Mouse (Mus musculus) testis, adult 2 months (tissue): Measurements from ENCODE around the gene Gp5. TPM values are rescaled to one million over a fixed set of nuclear protein-coding genes. Genes with fewer than 3 reads are reported as not detected.

Experiments
- H3K27ac ChIP-seq: fragments of 200-500 bp; 2 replicates; pipeline ENCODE4 v1.5.1; 2012; ENCODE audit warnings: low read depth, low read length; ENCODE audit not compliant: control insufficient read depth, insufficient read depth
- H3K27me3 ChIP-seq: fragments of 200-500 bp; 2 replicates; pipeline ENCODE4 v1.6.1; 2012; ENCODE audit warnings: mild to moderate bottlenecking, low read length, moderate library complexity; ENCODE audit not compliant: control insufficient read depth, insufficient read depth
- H3K36me3 ChIP-seq: fragments of 200-500 bp; 2 replicates; pipeline ENCODE4 v1.6.1; 2012; ENCODE audit warnings: mild to moderate bottlenecking, low read length; ENCODE audit not compliant: control insufficient read depth, insufficient read depth
- H3K4me1 ChIP-seq: fragments of 200-500 bp; 2 replicates; pipeline ENCODE4 v1.6.1; 2012; ENCODE audit warnings: low read length; ENCODE audit not compliant: control insufficient read depth, insufficient read depth
- H3K4me3 ChIP-seq: fragments of 200-500 bp; 2 replicates; pipeline ENCODE4 v1.5.1; 2012; ENCODE audit warnings: low read depth, mild to moderate bottlenecking, low read length, moderate library complexity, mixed read lengths; ENCODE audit not compliant: control insufficient read depth
- CTCF ChIP-seq: fragments of 200-500 bp; IDR thresholded peaks from 2 replicates; pipeline ENCODE4 v1.5.1; 2012; ENCODE audit warnings: low read depth, mild to moderate bottlenecking, inconsistent platforms, low read length, moderate library complexity; ENCODE audit not compliant: control insufficient read depth, insufficient read depth, insufficient replicate concordance
- POLR2A ChIP-seq: fragments of 200-500 bp; IDR thresholded peaks from 2 replicates; pipeline ENCODE4 v1.6.1; 2012; ENCODE audit warnings: low read depth, mild to moderate bottlenecking, inconsistent platforms, low read length, moderate library complexity; ENCODE audit not compliant: control insufficient read depth
- polyA plus RNA-seq: library from polyadenylated mRNA; depleted of rRNA; stranded (reverse); fragments of >200 nt; gene quantifications from 2 replicates; pipeline ENCODE4 v1.2.3, GENCODE M21; 2012

The Gp5 gene
- polyA plus RNA-seq, 1 experiment: 1.6 TPM

- no peak overlapping the region for H3K4me3 ChIP-seq
- TF ChIP-seq CTCF (no peak), POLR2A (no peak)
- H3K4me1 ChIP-seq: peaks cover 26% of the 10 kb centered on the region
- no peak overlapping the region for H3K27ac ChIP-seq
- H3K36me3 ChIP-seq: no peaks in the 10 kb centered on the region
- H3K27me3 ChIP-seq: no peaks in the 10 kb centered on the region
Observed at GRCm38 (mm10) chr16:30307306-30307705, 3.3 kb downstream of the Gp5 start.

- no peak overlapping the region for H3K27ac ChIP-seq
- no peak overlapping the region for H3K4me3 ChIP-seq
- H3K27me3 ChIP-seq: no peaks in the 10 kb centered on the region
- peaks cover 26% of the 10 kb centered on the region for H3K4me1 ChIP-seq
- no peak for TF ChIP-seq POLR2A
- TF ChIP-seq CTCF: no peak
- H3K36me3 ChIP-seq: no peaks in the 10 kb centered on the region
Observed at GRCm38 (mm10) chr16:30306102-30306501, 4.5 kb downstream of the Gp5 start.

- Histone ChIP-seq H3K27me3 (no peaks in the 10 kb centered on the region), H3K27ac (no peak overlapping the region), H3K4me1 (peaks cover 24% of the 10 kb centered on the region), H3K36me3 (no peaks in the 10 kb centered on the region), H3K4me3 (no peak overlapping the region)
- TF ChIP-seq POLR2A (no peak), CTCF (no peak)
Observed at GRCm38 (mm10) chr16:30304236-30304635, 6.3 kb downstream of the Gp5 start.

- Histone ChIP-seq H3K27ac (no peak overlapping the region), H3K36me3 (no peaks in the 10 kb centered on the region), H3K4me3 (no peak overlapping the region), H3K4me1 (peaks cover 19% of the 10 kb centered on the region), H3K27me3 (no peaks in the 10 kb centered on the region)
- TF ChIP-seq POLR2A (no peak), CTCF (no peak)
Observed at GRCm38 (mm10) chr16:30303411-30303810, 7.2 kb downstream of the Gp5 start.

- H3K4me3 ChIP-seq: no peak overlapping the region
- H3K27ac ChIP-seq: no peak overlapping the region
- H3K36me3 ChIP-seq: no peaks in the 10 kb centered on the region
- TF ChIP-seq POLR2A (no peak), CTCF (no peak)
- peaks cover 13% of the 10 kb centered on the region for H3K4me1 ChIP-seq
- no peaks in the 10 kb centered on the region for H3K27me3 ChIP-seq
Observed at GRCm38 (mm10) chr16:30302686-30303085, 7.9 kb downstream of the Gp5 start.

GRCm38 (mm10) chr16:30299711-30300277, 10.8 kb downstream of the Gp5 start:
- no peak overlapping the region for H3K27ac ChIP-seq
- no peak for TF ChIP-seq POLR2A
- no peak for TF ChIP-seq CTCF
- H3K36me3 ChIP-seq: no peaks in the 10 kb centered on the region
- H3K27me3 ChIP-seq: no peaks in the 10 kb centered on the region
- H3K4me1 ChIP-seq: peaks cover 4% of the 10 kb centered on the region; the same call in 1 of the 2 replicates
- H3K4me3 ChIP-seq: no peak overlapping the region

GRCm38 (mm10) chr16:30297450-30297849, 13.1 kb downstream of the Gp5 start:
- Histone ChIP-seq H3K4me1 (no peaks in the 10 kb centered on the region), H3K36me3 (no peaks in the 10 kb centered on the region), H3K27ac (no peak overlapping the region), H3K4me3 (no peak overlapping the region), H3K27me3 (no peaks in the 10 kb centered on the region)
- TF ChIP-seq CTCF (no peak), POLR2A (no peak)
